Mouse (Mus musculus) Patski (cell line): ENCODE results near the gene Amy2a5. TPM values are rescaled to one million over a fixed set of nuclear protein-coding genes. Genes with fewer than 3 reads are reported as not detected.
"Not testable (repeated sequence)": the region's sequence is repeated elsewhere in the genome, so short reads cannot be mapped to it uniquely, and the experiment has no call there.

Source experiments
- ATAC-seq: fragments of 100-300 bp; one replicate; pipeline ENCODE4 v1.8.0; 2021
- CTCF ChIA-PET: fragments of 350-600 bp; sonication (Branson Sonifier 250); formaldehyde crosslinking; loops from one replicate; lab custom pipeline; 2022; ENCODE audit warnings: inconsistent platforms; lab: Charles Lee
- POLR2A ChIA-PET: fragments of 350-600 bp; sonication (Branson Sonifier 250); formaldehyde crosslinking; loops from one replicate; lab custom pipeline; 2022; ENCODE audit warnings: antibody characterized with exemption, inconsistent platforms; lab: Charles Lee
- DNase-seq: peaks from one replicate; pipeline ENCODE4 v3.0.0-alpha.2; 2011; ENCODE audit warnings: low read depth, low spot score
- H3K27me3 ChIP-seq: fragments of 371-371 bp; one replicate; pipeline ENCODE4 v1.5.1; 2021
- CTCF ChIP-seq: fragments of 100-300 bp; IDR thresholded peaks from one replicate; pipeline ENCODE4 v1.5.1; 2021
- in situ Hi-C: fragments of 300-500 bp; cut with MboI; formaldehyde crosslinking; loops from 3 replicates; pipeline ENCODE4 v1.11.1; 2018; ENCODE audit warnings: low pct_unique_long_range_greater_than_20kb, mixed read lengths
- polyA plus RNA-seq: library from polyadenylated mRNA; unstranded; gene quantifications from one replicate; pipeline ENCODE4 v1.2.3, GENCODE M21; 2021

Amy2a5 gene
- not detected for polyA plus RNA-seq

- ATAC-seq, CTCF ChIA-PET, POLR2A ChIA-PET, DNase-seq, in situ Hi-C loops, H3K27me3 ChIP-seq: not testable (repeated sequence)
These were observed at the start of gene Amy2a5 for GRCm38 (mm10) chr3:113258737-113259136. Amy2a5 (minus strand) TSS chr3:113258837.

- POLR2A ChIA-PET, CTCF ChIA-PET, H3K27me3 ChIP-seq, ATAC-seq, in situ Hi-C loops, DNase-seq: not testable (repeated sequence)
These were observed 32.7 kb upstream of the Amy2a5 start, which contains the start of gene Amy2a4 for GRCm38 (mm10) chr3:113291349-113291748. Amy2a4 (minus strand) TSS chr3:113291449.

DNA sequence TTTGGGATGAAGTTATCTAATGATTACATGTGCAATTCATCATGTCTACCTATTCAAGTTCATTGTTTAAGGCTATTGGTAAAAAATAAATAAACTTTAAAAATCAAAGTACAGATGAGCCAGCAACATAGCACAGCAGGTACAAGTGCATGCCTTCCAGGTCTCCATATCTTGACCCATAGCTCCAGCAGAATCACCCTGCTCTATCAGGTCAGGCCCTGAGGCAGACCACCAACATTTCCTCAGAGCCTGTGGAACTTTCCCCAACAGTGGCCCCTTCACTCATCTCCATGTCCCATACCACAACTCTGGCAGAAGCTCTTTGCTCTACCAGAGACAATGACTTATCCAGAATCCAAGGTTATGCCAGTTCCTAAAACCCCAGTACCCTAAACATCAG is 21.6 kb upstream of the Amy2a5 start:
- POLR2A ChIA-PET, CTCF ChIA-PET, DNase-seq, in situ Hi-C loops, H3K27me3 ChIP-seq, ATAC-seq: not testable (repeated sequence)

GRCm38 (mm10) chr3:113279586-113279985 is 20.9 kb upstream of the Amy2a5 start:
- H3K27me3 ChIP-seq, POLR2A ChIA-PET, ATAC-seq, CTCF ChIA-PET, DNase-seq, in situ Hi-C loops: not testable (repeated sequence)

DNA sequence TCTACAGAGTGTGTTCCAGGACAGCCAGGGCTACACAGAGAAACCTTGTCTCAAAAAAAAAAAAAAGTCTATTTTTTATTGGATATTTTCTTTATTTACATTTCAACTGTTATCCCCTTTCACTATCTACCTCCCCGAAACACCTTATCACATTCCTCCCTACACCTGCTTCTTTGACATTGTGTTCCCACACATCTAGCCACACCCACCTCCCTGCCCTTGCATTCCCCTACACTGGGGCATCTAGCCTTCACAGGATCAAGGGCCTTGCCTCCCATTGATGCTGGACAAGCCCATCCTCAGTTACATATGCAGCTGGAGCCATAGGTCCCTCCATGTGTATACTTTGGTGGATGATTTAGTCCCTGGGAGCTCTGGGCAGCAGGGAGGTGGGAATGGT is 31.5 kb downstream of the Amy2a5 start:
- CTCF ChIA-PET: no interaction called here
- DNase-seq (no peak), ATAC-seq (no peak)
- POLR2A ChIA-PET: no interaction called here
- no peaks in the 10 kb centered on the region for H3K27me3 ChIP-seq
- in situ Hi-C loops: no loop called here
- no peak for TF ChIP-seq CTCF

Other genes starting within 250 kb of the Amy2a5 start
- not detected for gene Amy2a4, start 32.6 kb upstream of the Amy2a5 start, polyA plus RNA-seq
- gene Amy2a3, start 65.2 kb upstream of the Amy2a5 start, polyA plus RNA-seq: not detected
- gene Amy2a2, start 97.8 kb upstream of the Amy2a5 start, polyA plus RNA-seq: not detected